Mouse (Mus musculus) cortical plate, adult 2 months (tissue): ENCODE results near the gene Pms1.
A peak's percentile ranks its signal among the peaks of the same experiment; 100 is the strongest.

Experiments
- CTCF ChIP-seq: fragments of 200-500 bp; IDR thresholded peaks from 2 replicates; pipeline ENCODE4 v1.5.1; 2011; ENCODE audit warnings: mild to moderate bottlenecking, control low read depth, low read length; ENCODE audit not compliant: insufficient read depth; ENCODE audit errors: extremely low read depth
- POLR2A ChIP-seq: fragments of 200-500 bp; IDR thresholded peaks from 2 replicates; pipeline ENCODE4 v1.6.1; 2011; ENCODE audit warnings: mild to moderate bottlenecking, low read length, control low read depth; ENCODE audit not compliant: insufficient read depth; ENCODE audit errors: extremely low read depth

GRCm38 (mm10) chr1:53296581-53297383 is at the start of gene Pms1, which contains the start of the genes Ormdl1 and Gm28778:
- TF ChIP-seq POLR2A = peak; percentile 77
- no peak for TF ChIP-seq CTCF
